Mouse (Mus musculus): ENCODE measurements around the gene Il22ra2.

- no peak for TF ChIP-seq POLR2A (IDR thresholded peaks at IDR 0.05; ENCODE audit: low read depth, low read length)
- no peak for TF ChIP-seq CTCF (conservative IDR thresholded peaks at IDR 0.05; ENCODE audit: insufficient read depth, insufficient read length, low read depth, low read length)
Measured at GRCm38 (mm10) chr10:19613111-19613753, 8.6 kb upstream of the Il22ra2 start.

All from kidney, adult 2 months (tissue).